Mouse (Mus musculus) E14TG2a.4 (cell line): ENCODE measurements at regions not wholly inside any gene's neighbourhood (a gene's known extent, or its start where the extent isn't known, plus 50 kb on each side); places are given as distances from the start of the nearest gene placed in this dataset.
"Not testable (repeated sequence)": the region's sequence is repeated elsewhere in the genome, so short reads cannot be mapped to it uniquely, and the experiment has no call there.

Experiments used
- CTCF ChIP-seq: conservative IDR thresholded peaks from 2 replicates; pipeline ENCODE4 v1.5.1; 2014; ENCODE audit warnings: low read length
- NANOG ChIP-seq: IDR thresholded peaks from 2 replicates; pipeline ENCODE4 v1.6.1; 2014; ENCODE audit warnings: borderline replicate concordance, low read length, mixed read lengths
- POU5F1 ChIP-seq: IDR thresholded peaks from 2 replicates; pipeline ENCODE4 v1.6.1; 2014; ENCODE audit warnings: low read length, borderline replicate concordance

- TF ChIP-seq CTCF, NANOG, POU5F1: not testable (repeated sequence)
Measured at GRCm38 (mm10) chr17:13590240-13590837, 170.0 kb upstream of the Afdn start.
